Mouse (Mus musculus): ENCODE measurements around the gene Cabin1. TPM values are rescaled to one million over a fixed set of nuclear protein-coding genes. Genes with fewer than 3 reads are reported as not detected.

Gene Cabin1
- polyA plus RNA-seq, 1 experiment = 24.0 TPM

DNA sequence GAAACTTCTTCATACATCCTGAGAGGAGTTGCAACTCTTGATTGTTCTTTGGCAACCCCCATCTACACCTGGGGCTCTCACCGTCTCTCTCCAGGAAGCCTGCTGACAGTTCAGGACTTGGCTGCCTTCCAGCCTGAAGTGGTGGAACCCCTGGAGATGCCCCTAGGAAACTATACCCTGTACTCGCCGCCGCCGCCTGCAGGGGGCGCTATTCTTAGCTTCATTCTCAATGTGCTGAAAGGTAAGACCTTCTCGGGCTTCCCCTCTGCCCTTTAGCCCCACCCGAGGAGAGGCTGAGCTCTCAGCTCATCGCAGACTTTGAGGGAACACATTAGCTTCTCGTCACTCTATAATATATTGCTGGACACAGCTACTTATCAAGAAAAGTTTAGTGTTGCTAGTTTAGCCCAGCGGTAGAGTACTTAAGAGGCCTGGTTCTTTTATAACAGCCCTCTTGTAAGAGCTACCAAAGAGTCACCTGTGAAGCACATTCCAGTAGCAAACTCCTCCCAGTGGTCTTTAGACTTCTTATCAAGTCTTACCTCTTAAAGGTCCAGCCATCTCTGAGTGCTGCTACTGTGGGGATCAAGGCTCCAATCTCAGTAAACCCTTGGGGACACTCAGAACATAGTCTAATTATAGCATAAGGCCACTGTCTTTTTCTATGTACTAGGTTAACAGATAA lies 158.8 kb downstream of the Cabin1 start:
- TF ChIP-seq TCF12 (IDR thresholded peaks at IDR 0.05; ENCODE audit: insufficient read depth, poor library complexity, severe bottlenecking) = no peak
- no peak for TF ChIP-seq SRF (IDR thresholded peaks at IDR 0.05; ENCODE audit: control insufficient read depth, insufficient read length, low read depth)
- no peak for TF ChIP-seq POLR2A (IDR thresholded peaks at IDR 0.05; ENCODE audit: insufficient read length, low read depth)
- no peak for TF ChIP-seq POLR2AphosphoS2 (IDR thresholded peaks at IDR 0.05; ENCODE audit: insufficient read length, low read depth)
- no peak for TF ChIP-seq E2F4 (IDR thresholded peaks at IDR 0.05; ENCODE audit: insufficient read depth)
- TF ChIP-seq MYOG (IDR thresholded peaks at IDR 0.05; ENCODE audit: control insufficient read depth in 1 of 3, insufficient read depth in 1 of 3, insufficient read length in 2 of 3, low read depth in 2 of 3) = no peak
- TF ChIP-seq TCF3 (IDR thresholded peaks at IDR 0.05; ENCODE audit: insufficient read length, low read depth) = no peak
- H3K4me2 ChIP-seq (ENCODE audit: low read depth) = no peak overlapping the region
- no peaks in the 10 kb centered on the region for H3K79me2 ChIP-seq (ENCODE audit: control insufficient read depth, insufficient read depth)
- no peak overlapping the region for H3K4me3 ChIP-seq
- H3K27me3 ChIP-seq (ENCODE audit: control insufficient read depth, insufficient read depth, insufficient read length) = peaks cover 16% of the 10 kb centered on the region
- H3ac ChIP-seq (ENCODE audit: control insufficient read depth, insufficient read length) = no peak overlapping the region
- H3K36me3 ChIP-seq (ENCODE audit: control insufficient read depth, insufficient read depth) = no peaks in the 10 kb centered on the region

DNA sequence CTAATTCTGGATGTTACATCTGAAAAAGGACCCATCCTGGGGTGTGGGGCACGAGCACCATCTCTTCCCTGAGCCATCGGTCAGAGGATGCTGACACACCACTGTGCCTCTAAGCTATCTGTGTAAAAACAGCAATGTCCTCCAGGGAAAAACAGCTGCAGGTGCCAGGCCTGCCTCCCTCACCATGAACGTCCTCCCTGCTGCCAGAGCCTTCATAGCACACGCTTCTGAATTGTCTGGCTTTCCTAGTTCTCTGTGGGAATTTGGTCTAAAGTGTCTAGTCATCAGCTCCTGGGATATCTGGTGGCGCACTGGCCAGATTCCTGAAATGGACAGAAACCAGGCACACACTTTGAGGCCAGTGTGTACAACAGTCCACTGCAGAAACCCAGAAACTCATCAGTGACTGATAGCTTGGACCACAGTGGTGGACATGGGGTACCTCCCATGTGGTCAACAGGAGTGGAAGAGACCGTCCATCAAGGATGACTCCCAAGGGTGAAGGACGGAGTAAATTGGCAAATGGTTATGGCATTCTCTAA lies 163.9 kb downstream of the Cabin1 start:
- Histone ChIP-seq H3ac (ENCODE audit: control insufficient read depth, insufficient read length) (no peak overlapping the region), H3K27me3 (ENCODE audit: control insufficient read depth, insufficient read depth, insufficient read length) (peaks cover 16% of the 10 kb centered on the region), H3K4me2 (ENCODE audit: low read depth) (no peak overlapping the region), H3K79me2 (ENCODE audit: control insufficient read depth, insufficient read depth) (no peaks in the 10 kb centered on the region), H3K4me3 (no peak overlapping the region), H3K36me3 (ENCODE audit: control insufficient read depth, insufficient read depth) (no peaks in the 10 kb centered on the region)
- TF ChIP-seq MYOG (IDR thresholded peaks at IDR 0.05; ENCODE audit: control insufficient read depth in 1 of 3, insufficient read depth in 1 of 3, insufficient read length in 2 of 3, low read depth in 2 of 3) = no peak

Other genes with a start within 250 kb of the Cabin1 start
- gene Snrpd3, start 246.8 kb downstream of the Cabin1 start, polyA plus RNA-seq (2012; fragmentation: generic; extraction: Trizol) = 195 TPM
- 17.5 TPM for gene Gucd1, start 246.4 kb downstream of the Cabin1 start, polyA plus RNA-seq (2012; fragmentation: generic; extraction: Trizol)
- 1.1 TPM for gene Lrrc75b, start 204.0 kb downstream of the Cabin1 start, polyA plus RNA-seq (2012; fragmentation: generic; extraction: Trizol)
- gene Ggt1, start 202.7 kb downstream of the Cabin1 start, polyA plus RNA-seq (2012; fragmentation: generic; extraction: Trizol) = 0.06 TPM
- 0.22 TPM for gene Ggt5, start 175.0 kb downstream of the Cabin1 start, polyA plus RNA-seq (2012; fragmentation: generic; extraction: Trizol)
- gene Susd2, start 120.3 kb downstream of the Cabin1 start, polyA plus RNA-seq (2012; fragmentation: generic; extraction: Trizol) = 0.12 TPM
- 64.2 TPM for gene Ddt, start 9.1 kb upstream of the Cabin1 start, polyA plus RNA-seq (2012; fragmentation: generic; extraction: Trizol)
- gene Gm20441, start 16.6 kb upstream of the Cabin1 start, polyA plus RNA-seq (2012; fragmentation: generic; extraction: Trizol) = not detected
- gene Gstt3, start 17.1 kb upstream of the Cabin1 start, polyA plus RNA-seq (2012; fragmentation: generic; extraction: Trizol) = 0.13 TPM
- 1.3 TPM for gene Gstt1, start 34.2 kb upstream of the Cabin1 start, polyA plus RNA-seq (2012; fragmentation: generic; extraction: Trizol)
- gene Gstt4, start 58.2 kb upstream of the Cabin1 start, polyA plus RNA-seq (2012; fragmentation: generic; extraction: Trizol) = not detected
- gene Gstt2, start 73.1 kb upstream of the Cabin1 start, polyA plus RNA-seq (2012; fragmentation: generic; extraction: Trizol) = 1.4 TPM
- 3,517 TPM for gene Mif, start 95.9 kb upstream of the Cabin1 start, polyA plus RNA-seq (2012; fragmentation: generic; extraction: Trizol)
- gene Derl3, start 129.1 kb upstream of the Cabin1 start, polyA plus RNA-seq (2012; fragmentation: generic; extraction: Trizol) = 0.58 TPM
- gene Smarcb1, start 157.3 kb upstream of the Cabin1 start, polyA plus RNA-seq (2012; fragmentation: generic; extraction: Trizol) = 142 TPM
- gene Chchd10, start 168.8 kb upstream of the Cabin1 start, polyA plus RNA-seq (2012; fragmentation: generic; extraction: Trizol) = 441 TPM
- gene Mmp11, start 172.2 kb upstream of the Cabin1 start, polyA plus RNA-seq (2012; fragmentation: generic; extraction: Trizol) = 121 TPM
- gene Gm867, start 176.3 kb upstream of the Cabin1 start, polyA plus RNA-seq (2012; fragmentation: generic; extraction: Trizol) = 3.2 TPM
- gene Vpreb3, start 178.7 kb upstream of the Cabin1 start, polyA plus RNA-seq (2012; fragmentation: generic; extraction: Trizol) = 0.48 TPM
- gene Gm5134, start 190.2 kb upstream of the Cabin1 start, polyA plus RNA-seq (2012; fragmentation: generic; extraction: Trizol) = 0.01 TPM